Mouse (Mus musculus) MEL (cell line): ENCODE results near the gene Pcnx3. TPM values are rescaled to one million over a fixed set of nuclear protein-coding genes. Genes with fewer than 3 reads are reported as not detected.
"Not testable (repeated sequence)": the region's sequence is repeated elsewhere in the genome, so short reads cannot be mapped to it uniquely, and the experiment has no call there.

Experiments
- DNase-seq: peaks from one replicate; pipeline ENCODE4 v3.0.0; 2011; ENCODE audit warnings: low read depth, low spot score
- H3K27ac ChIP-seq: 2 replicates; pipeline ENCODE4 v1.5.1; 2012; ENCODE audit warnings: low read depth, mild to moderate bottlenecking, control low read depth, low read length, moderate library complexity; ENCODE audit not compliant: control insufficient read depth
- H3K27me3 ChIP-seq, 2 experiments: fragments of 150-350 bp in 1 of 2; sonication (generic) in 1 of 2; 2 replicates each; pipeline ENCODE4 v1.6.1; 2012; ENCODE audit warnings: low read length in 2 of 2, mild to moderate bottlenecking in 2 of 2, improper control_type of control experiment in 1 of 2, moderate library complexity in 1 of 2; ENCODE audit not compliant: insufficient read depth in 2 of 2, control insufficient read depth in 1 of 2
- H3K36me3 ChIP-seq, 2 experiments: 2 replicates each; pipeline ENCODE4 v1.6.1; 2012 to 2014; ENCODE audit warnings: low read length in 2 of 2, improper control_type of control experiment in 1 of 2, inconsistent platforms in 1 of 2, mild to moderate bottlenecking in 1 of 2; ENCODE audit not compliant: insufficient read depth in 2 of 2, control insufficient read depth in 1 of 2
- H3K4me1 ChIP-seq, 2 experiments: fragments of 150-350 bp in 1 of 2; sonication (generic) in 1 of 2; 2 replicates each; pipeline ENCODE4 v1.6.1; 2012; ENCODE audit warnings: low read length in 2 of 2, improper control_type of control experiment in 1 of 2, mild to moderate bottlenecking in 1 of 2; ENCODE audit not compliant: insufficient read depth in 2 of 2, control insufficient read depth in 1 of 2
- H3K4me3 ChIP-seq, 2 experiments: fragments of 150-350 bp in 1 of 2; sonication (generic) in 1 of 2; 2 replicates each; pipeline ENCODE4 v1.5.1; 2012; ENCODE audit warnings: low read depth in 2 of 2, low read length in 2 of 2, mild to moderate bottlenecking in 2 of 2, moderate library complexity in 2 of 2, control low read depth in 1 of 2, improper control_type of control experiment in 1 of 2; ENCODE audit not compliant: control insufficient read depth in 1 of 2, insufficient read depth in 1 of 2
- H3K79me2 ChIP-seq: 2 replicates; pipeline ENCODE4 v1.6.1; 2012; ENCODE audit warnings: mild to moderate bottlenecking, low read length, moderate library complexity; ENCODE audit not compliant: control insufficient read depth, poor library complexity, insufficient read depth
- H3K9ac ChIP-seq: 2 replicates; pipeline ENCODE4 v1.6.1; 2012; ENCODE audit warnings: low read depth, mild to moderate bottlenecking, control low read depth, low read length, moderate library complexity; ENCODE audit not compliant: control insufficient read depth, poor library complexity, severe bottlenecking
- H3K9me3 ChIP-seq: fragments of 150-350 bp; sonication (generic); replicated peaks from 2 replicates; pipeline ENCODE4 v1.6.1; 2012; ENCODE audit warnings: mild to moderate bottlenecking, low read length, improper control_type of control experiment, moderate library complexity; ENCODE audit not compliant: insufficient read depth
- BHLHE40 ChIP-seq: IDR thresholded peaks from 2 replicates; pipeline ENCODE4 v1.6.1; 2012; ENCODE audit warnings: low read depth, mild to moderate bottlenecking, inconsistent platforms, low read length, improper control_type of control experiment, borderline replicate concordance
- CHD1 ChIP-seq: IDR thresholded peaks from 2 replicates; pipeline ENCODE4 v1.6.1; 2012; ENCODE audit warnings: low read depth, mild to moderate bottlenecking, inconsistent platforms, low read length, improper control_type of control experiment
- CHD2 ChIP-seq: IDR thresholded peaks from 2 replicates; pipeline ENCODE4 v1.6.1; 2011; ENCODE audit warnings: low read length, improper control_type of control experiment
- CTCF ChIP-seq, 3 experiments: IDR thresholded peaks in 2 of 3; conservative IDR thresholded peaks in 1 of 3; 2 replicates each; pipeline ENCODE4 v1.5.1; 2011 to 2012; ENCODE audit warnings: low read length in 3 of 3, low read depth in 2 of 3, mild to moderate bottlenecking in 2 of 3, improper control_type of control experiment in 1 of 3, inconsistent platforms in 1 of 3, mixed read lengths in 1 of 3, moderate library complexity in 1 of 3; ENCODE audit not compliant: control insufficient read depth in 1 of 3, insufficient read depth in 1 of 3, poor library complexity in 1 of 3, severe bottlenecking in 1 of 3
- ELF1 ChIP-seq: IDR thresholded peaks from 2 replicates; pipeline ENCODE4 v1.6.1; 2014; ENCODE audit warnings: low read depth, mild to moderate bottlenecking, inconsistent platforms, low read length, improper control_type of control experiment, moderate library complexity
- EP300 ChIP-seq, 2 experiments: IDR thresholded peaks; 2 replicates each; pipeline ENCODE4 v1.6.1; 2011; ENCODE audit warnings: improper control_type of control experiment in 2 of 2, low read length in 2 of 2, low read depth in 1 of 2, mild to moderate bottlenecking in 1 of 2
- ETS1 ChIP-seq: IDR thresholded peaks from 2 replicates; pipeline ENCODE4 v1.6.1; 2012; ENCODE audit warnings: low read depth, mild to moderate bottlenecking, inconsistent platforms, low read length, improper control_type of control experiment, moderate library complexity
- GATA1 ChIP-seq: IDR thresholded peaks from 2 replicates; pipeline ENCODE4 v1.6.1; 2011; ENCODE audit warnings: low read depth, low read length, improper control_type of control experiment
- HCFC1 ChIP-seq: IDR thresholded peaks from 2 replicates; pipeline ENCODE4 v1.6.1; 2012; ENCODE audit warnings: low read depth, mild to moderate bottlenecking, inconsistent platforms, low read length, improper control_type of control experiment, moderate library complexity
- KAT2A ChIP-seq: conservative IDR thresholded peaks from 2 replicates; pipeline ENCODE4 v1.6.1; 2012; ENCODE audit warnings: low read depth, low read length, improper control_type of control experiment, inconsistent platforms
- MAFK ChIP-seq: IDR thresholded peaks from 2 replicates; pipeline ENCODE4 v1.6.1; 2011; ENCODE audit warnings: low read depth, mild to moderate bottlenecking, low read length, improper control_type of control experiment, borderline replicate concordance
- MAX ChIP-seq: IDR thresholded peaks from 2 replicates; pipeline ENCODE4 v1.6.1; 2011; ENCODE audit warnings: low read length, improper control_type of control experiment
- MAZ ChIP-seq: IDR thresholded peaks from 2 replicates; pipeline ENCODE4 v1.6.1; 2012; ENCODE audit warnings: low read depth, mild to moderate bottlenecking, inconsistent platforms, low read length, improper control_type of control experiment
- MEF2A ChIP-seq: IDR thresholded peaks from 2 replicates; pipeline ENCODE4 v1.6.1; 2014; ENCODE audit warnings: low read depth, mild to moderate bottlenecking, inconsistent platforms, low read length, improper control_type of control experiment; ENCODE audit not compliant: poor library complexity, insufficient replicate concordance, severe bottlenecking; ENCODE audit errors: extremely low read depth
- MXI1 ChIP-seq: IDR thresholded peaks from 2 replicates; pipeline ENCODE4 v1.6.1; 2011; ENCODE audit warnings: mild to moderate bottlenecking, low read depth, low read length, improper control_type of control experiment
- MYB ChIP-seq: IDR thresholded peaks from 2 replicates; pipeline ENCODE4 v1.6.1; 2011; ENCODE audit warnings: mild to moderate bottlenecking, low read depth, low read length, improper control_type of control experiment
- MYC ChIP-seq: IDR thresholded peaks from 2 replicates; pipeline ENCODE4 v1.6.1; 2011; ENCODE audit warnings: low read depth, mild to moderate bottlenecking, low read length, improper control_type of control experiment, moderate library complexity
- POLR2AphosphoS5 ChIP-seq: IDR thresholded peaks from 2 replicates; pipeline ENCODE4 v1.6.1; 2012; ENCODE audit warnings: low read depth, borderline replicate concordance, mild to moderate bottlenecking, inconsistent platforms, low read length, moderate library complexity, mixed read lengths
- SMC3 ChIP-seq: IDR thresholded peaks from 2 replicates; pipeline ENCODE4 v1.6.1; 2011; ENCODE audit warnings: low read depth, low read length, improper control_type of control experiment
- TAL1 ChIP-seq: IDR thresholded peaks from 2 replicates; pipeline ENCODE4 v1.6.1; 2012; ENCODE audit warnings: mild to moderate bottlenecking, inconsistent platforms, low read length, moderate library complexity, mixed read lengths
- TBP ChIP-seq: IDR thresholded peaks from 2 replicates; pipeline ENCODE4 v1.8.0; 2011; ENCODE audit warnings: low read depth, low read length, improper control_type of control experiment
- UBTF ChIP-seq: IDR thresholded peaks from 2 replicates; pipeline ENCODE4 v1.6.1; 2012; ENCODE audit warnings: low read depth, mild to moderate bottlenecking, inconsistent platforms, low read length, improper control_type of control experiment, moderate library complexity, borderline replicate concordance; ENCODE audit not compliant: insufficient read depth
- USF1 ChIP-seq: IDR thresholded peaks from 2 replicates; pipeline ENCODE4 v1.6.1; 2014; ENCODE audit warnings: low read depth, mild to moderate bottlenecking, inconsistent platforms, low read length, improper control_type of control experiment, moderate library complexity
- ZMIZ1 ChIP-seq: IDR thresholded peaks from 2 replicates; pipeline ENCODE4 v1.6.1; 2012; ENCODE audit warnings: low read depth, mild to moderate bottlenecking, inconsistent platforms, low read length, improper control_type of control experiment, moderate library complexity
- polyA plus RNA-seq, 2 experiments: library from polyadenylated mRNA; stranded (reverse) in 1 of 2; unstranded in 1 of 2; fragments of >175 nt in 1 of 2; fragments of >200 nt in 1 of 2; gene quantifications; 2 replicates each; pipeline versions ENCODE4 v1.2.1 to v1.2.4; 2012; ENCODE audit warnings: low replicate concordance in 2 of 2, low read depth in 1 of 2; ENCODE audit not compliant: insufficient read length in 2 of 2, insufficient read depth in 1 of 2, missing spikeins in 1 of 2
- total RNA-seq: library from RNA; depleted of rRNA; stranded (reverse); fragments of 300-350 nt; gene quantifications from 2 replicates; pipeline ENCODE4 v1.2.3, GENCODE M21; 2012

Pcnx3 gene
- total and polyA plus RNA-seq, 3 experiments = 25.3 to 76.4 TPM; not detected in 1

GRCm38 (mm10) chr19:5689088-5689428, 350 bp upstream of the Pcnx3 start:
- DNase-seq = no peak
- H3K4me1 ChIP-seq = peaks cover 2 to 24% of the 10 kb centered on the region in 2 experiments; a peak in 3 of 4 replicates

GRCm38 (mm10) chr19:5687738-5688137, 970 bp downstream of the Pcnx3 start:
- no peaks in the 10 kb centered on the region for H3K27me3 ChIP-seq
- peaks cover 2 to 24% of the 10 kb centered on the region in 2 experiments; a peak in 3 of 4 replicates for H3K4me1 ChIP-seq
- H3K36me3 ChIP-seq = peaks cover 2 to 7% of the 10 kb centered on the region in 2 experiments; a peak in 2 of 4 replicates
- H3K79me2 ChIP-seq = peaks cover 41% of the 10 kb centered on the region
- peak; percentile 31 for DNase-seq
- peak overlapping the region; percentile 88 for H3K9ac ChIP-seq
- no peak overlapping the region; the same call in 1 of the 2 replicates for H3K27ac ChIP-seq
- H3K9me3 ChIP-seq = no peaks in the 10 kb centered on the region
- peak overlapping the region; percentile 89 for H3K4me3 ChIP-seq
- TF ChIP-seq BHLHE40 = no peak
- no peak for TF ChIP-seq ZMIZ1
- no peak for TF ChIP-seq MEF2A
- no peak for TF ChIP-seq MAFK
- no peak for TF ChIP-seq CHD2
- TF ChIP-seq HCFC1 = no peak
- TF ChIP-seq MXI1 = no peak
- no peak for TF ChIP-seq TBP
- no peak for TF ChIP-seq ETS1
- TF ChIP-seq USF1 = no peak
- TF ChIP-seq CTCF (IDR thresholded peaks at IDR 0.05 in 2 of 3, conservative IDR thresholded peaks at IDR 0.05 in 1 of 3; ENCODE audit: control insufficient read depth in 1 of 3, insufficient read depth in 1 of 3, low read depth in 2 of 3, low read length in 3 of 3, poor library complexity in 1 of 3, severe bottlenecking in 1 of 3) = no peak
- no peak for TF ChIP-seq SMC3
- TF ChIP-seq UBTF = no peak
- no peak for TF ChIP-seq EP300 (IDR thresholded peaks at IDR 0.05; ENCODE audit: low read depth in 1 of 2, low read length in 2 of 2)
- no peak for TF ChIP-seq CHD1
- no peak for TF ChIP-seq MYC

More at GRCm38 (mm10) chr19:5689088-5689428, 350 bp upstream of the Pcnx3 start:
- H3K36me3 ChIP-seq = peaks cover 0 to 9% of the 10 kb centered on the region in 2 experiments; a peak in 2 of 4 replicates
- peak overlapping the region; percentile 72 for H3K9ac ChIP-seq
- H3K27me3 ChIP-seq = no peaks in the 10 kb centered on the region
- H3K4me3 ChIP-seq = peak overlapping the region; percentile 89 to 99
- peak overlapping the region; percentile 94 for H3K27ac ChIP-seq
- TF ChIP-seq ZMIZ1 (no peak), MAZ (no peak), MAX (no peak), MYC (no peak), TAL1 (no peak), KAT2A (no peak), GATA1 (no peak), SMC3 (no peak), MYB (no peak), ELF1 (no peak), MAFK (no peak), ETS1 (no peak), UBTF (no peak), BHLHE40 (no peak), POLR2AphosphoS5 (no peak)
- H3K79me2 ChIP-seq = peaks cover 44% of the 10 kb centered on the region
- H3K9me3 ChIP-seq = no peaks in the 10 kb centered on the region

- not testable (repeated sequence) for H3K4me3 ChIP-seq, H3K9ac ChIP-seq, H3K27ac ChIP-seq, H3K9me3 ChIP-seq, H3K36me3 ChIP-seq, DNase-seq, H3K27me3 ChIP-seq
- Histone ChIP-seq H3K4me1 (peaks cover 2 to 21% of the 10 kb centered on the region in 2 experiments; a peak in 3 of 4 replicates), H3K79me2 (peaks cover 35% of the 10 kb centered on the region)
Measured at GRCm38 (mm10) chr19:5686954-5687353, 1.8 kb downstream of the Pcnx3 start.
